Comparison of ENCODE assay signal across 20 mouse cellular contexts in the genomic region with DNA sequence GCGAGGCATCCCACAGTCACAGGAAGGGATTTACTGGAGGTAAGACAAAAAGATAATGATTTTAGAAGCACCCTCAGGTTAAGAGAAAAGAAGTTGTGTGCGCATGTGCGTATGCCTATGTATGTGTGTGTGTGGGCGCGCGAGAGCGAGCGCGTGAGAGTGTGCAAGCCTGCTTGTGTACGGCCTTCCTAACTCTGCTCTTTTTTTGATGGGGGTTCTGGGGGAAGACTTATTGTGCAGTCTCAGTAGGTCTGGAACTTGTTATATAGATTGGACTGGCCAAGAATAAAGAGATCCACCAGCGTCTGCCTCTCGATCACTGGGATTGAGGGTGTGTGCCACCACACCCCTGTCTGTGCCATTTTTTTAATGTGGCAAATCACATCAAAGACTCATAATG.
DNase-seq lines count a peak whose midpoint lies in the region; ATAC-seq and TF ChIP-seq lines count a peak whose summit lies in the region.
"Had no signal": no experiment of that assay in that cellular context is flagged by ENCODE, and none has a peak within 500 bp of the region (broad histone marks: within the 10 kb centered on the region; RNA-seq: fewer than 3 reads in every experiment).

No protein-coding gene starts in this region.

- H3K4me2 ChIP-seq in forebrain, embryonic 15.5 days (replicated peaks) = no peak overlapping the region
- peak overlapping the region; percentile 11 for H3K4me2 ChIP-seq in heart, embryonic 15.5 days
- H3K4me2 ChIP-seq in hindbrain, postnatal 0 days (ENCODE audit: low read depth, low read length) = no peak overlapping the region

- H3K27me3 ChIP-seq in forebrain, embryonic 15.5 days = no peaks in the 10 kb centered on the region
- peaks cover 11% of the 10 kb centered on the region for H3K27me3 ChIP-seq in forebrain, embryonic 10.5 days (ENCODE audit: poor library complexity, severe bottlenecking)
- H3K27me3 ChIP-seq in heart, embryonic 15.5 days = no peaks in the 10 kb centered on the region; the same call in 1 of the 2 replicates
- H3K27me3 ChIP-seq in small intestine, adult 2 months (ENCODE audit: control insufficient read depth, insufficient read depth, low read length) = no peaks in the 10 kb centered on the region
- no peaks in the 10 kb centered on the region for H3K27me3 ChIP-seq in hindbrain, postnatal 0 days (ENCODE audit: insufficient read depth, low read length)

- H3K9me3 ChIP-seq in forebrain, embryonic 15.5 days = no peaks in the 10 kb centered on the region
- no peaks in the 10 kb centered on the region for H3K9me3 ChIP-seq in forebrain, embryonic 10.5 days
- H3K9me3 ChIP-seq in heart, embryonic 15.5 days (replicated peaks) = no peaks in the 10 kb centered on the region
- no peaks in the 10 kb centered on the region for H3K9me3 ChIP-seq in hindbrain, postnatal 0 days (ENCODE audit: low read length)
- H3K9me3 ChIP-seq: megakaryocyte, embryonic 14.5 days had no signal

- H3K36me3 ChIP-seq in forebrain, embryonic 15.5 days = no peaks in the 10 kb centered on the region
- H3K36me3 ChIP-seq in forebrain, embryonic 10.5 days (replicated peaks) = no peaks in the 10 kb centered on the region
- no peaks in the 10 kb centered on the region for H3K36me3 ChIP-seq in heart, embryonic 15.5 days
- peaks cover 29% of the 10 kb centered on the region for H3K36me3 ChIP-seq in small intestine, adult 2 months (ENCODE audit: control insufficient read depth, insufficient read depth, low read length)
- no peaks in the 10 kb centered on the region for H3K36me3 ChIP-seq in hindbrain, postnatal 0 days (ENCODE audit: insufficient read depth, low read length)

- no peak for TF ChIP-seq POLR2A in small intestine, adult 2 months (IDR thresholded peaks at IDR 0.05; ENCODE audit: low read depth, low read length)

- H3K4me3 ChIP-seq in forebrain, embryonic 15.5 days = no peak overlapping the region
- no peak overlapping the region for H3K4me3 ChIP-seq in forebrain, embryonic 10.5 days
- no peak overlapping the region for H3K4me3 ChIP-seq in heart, embryonic 15.5 days
- H3K4me3 ChIP-seq in small intestine, adult 2 months (ENCODE audit: low read depth, low read length) = no peak overlapping the region
- no peak overlapping the region for H3K4me3 ChIP-seq in hindbrain, postnatal 0 days (ENCODE audit: low read length)
- H3K4me3 ChIP-seq: megakaryocyte, embryonic 14.5 days had no signal

- H3K9ac ChIP-seq in forebrain, embryonic 15.5 days (replicated peaks) = no peak overlapping the region
- no peak overlapping the region for H3K9ac ChIP-seq in heart, embryonic 15.5 days
- H3K9ac ChIP-seq in hindbrain, postnatal 0 days (replicated peaks; ENCODE audit: low read length) = no peak overlapping the region

- no peak for DNase-seq in forebrain, embryonic 10.5 days (ENCODE audit: extremely low spot score, low spot score)
- no peak for DNase-seq in heart, adult 18-20 months
- DNase-seq in T-cell, adult 2 months (ENCODE audit: low spot score) = peak; percentile 45
- no peak for DNase-seq in hindbrain, postnatal 0 days (ENCODE audit: low spot score)
- DNase-seq in retina, postnatal 1 day = no peak
- DNase-seq: adrenal gland, adult 8-10 months; cerebellum, adult 9-11 months; gastrocnemius, postnatal 36 days; heart, postnatal 4 days; kidney, adult 2 months; kidney, postnatal 14 days; lung, adult 18-20 months; midbrain, embryonic 14.5 days; right cerebral cortex, postnatal 25 days; thymus, postnatal 25 days had no signal

- no peak overlapping the region for H3K27ac ChIP-seq in forebrain, embryonic 15.5 days (replicated peaks)
- no peak overlapping the region for H3K27ac ChIP-seq in forebrain, embryonic 10.5 days
- no peak overlapping the region for H3K27ac ChIP-seq in heart, embryonic 15.5 days
- H3K27ac ChIP-seq in small intestine, adult 2 months (ENCODE audit: insufficient read depth, low read depth, low read length) = 0 out of 2 replicates have a peak overlapping the region, but pooled peaks have one; percentile 3
- H3K27ac ChIP-seq in hindbrain, postnatal 0 days = no peak overlapping the region

- H3K4me1 ChIP-seq in forebrain, embryonic 15.5 days = peaks cover 7% of the 10 kb centered on the region; the same call in 1 of the 2 replicates
- H3K4me1 ChIP-seq in forebrain, embryonic 10.5 days = peaks cover 42% of the 10 kb centered on the region
- peaks cover 6% of the 10 kb centered on the region for H3K4me1 ChIP-seq in heart, embryonic 15.5 days (replicated peaks)
- H3K4me1 ChIP-seq in small intestine, adult 2 months (ENCODE audit: control insufficient read depth, insufficient read depth, insufficient read length, low read length) = peaks cover 10% of the 10 kb centered on the region
- H3K4me1 ChIP-seq in hindbrain, postnatal 0 days (ENCODE audit: insufficient read depth, low read length) = no peaks in the 10 kb centered on the region

- no peak for TF ChIP-seq CTCF in small intestine, adult 2 months (IDR thresholded peaks at IDR 0.05; ENCODE audit: extremely low read depth, insufficient read length, insufficient replicate concordance, low read depth, low read length)
- TF ChIP-seq CTCF in hindbrain, postnatal 0 days (IDR thresholded peaks at IDR 0.05; ENCODE audit: low read depth) = no peak

- ATAC-seq in forebrain, embryonic 15.5 days (replicated peaks) = peak; percentile 42; the same call in 1 of the 2 replicates
- ATAC-seq in heart, embryonic 15.5 days (replicated peaks; ENCODE audit: insufficient number of reproducible peaks, insufficient read depth, low FRiP score, low read depth) = no peak
- ATAC-seq in hindbrain, postnatal 0 days = no peak
- ATAC-seq: hindbrain, embryonic 16.5 days had no signal

- 51% methylated on average over 12 of the region's 12 CpGs for WGBS in forebrain, embryonic 15.5 days
- 78% methylated on average over 12 of the region's 12 CpGs for WGBS in forebrain, embryonic 10.5 days
- 40% methylated on average over 12 of the region's 12 CpGs for WGBS in heart, embryonic 15.5 days
- WGBS in small intestine, adult 2 months = 81% methylated on average over 12 of the region's 12 CpGs
- WGBS in hindbrain, postnatal 0 days = 84% methylated on average over 12 of the region's 12 CpGs
